Mouse (Mus musculus) liver, embryonic 13.5 days (tissue): Measurements from ENCODE around the gene Nomo1. TPM values are rescaled to one million over a fixed set of nuclear protein-coding genes. Genes with fewer than 3 reads are reported as not detected.

ENCODE experiments used
- ATAC-seq: fragments of 200-750 bp; cut with Nextera tagmentation; 2 replicates; pipeline ENCODE4 v1.8.0; 2017; ENCODE audit warnings: low read depth, mild to moderate bottlenecking, moderate number of reproducible peaks, moderate library complexity
- DNase-seq: peaks from one replicate; pipeline ENCODE4 v3.0.0; 2022
- H3K27ac ChIP-seq: fragments of 300-500 bp; sonication (generic); 2 replicates; pipeline ENCODE4 v1.5.1; 2015; ENCODE audit warnings: moderate library complexity, mild to moderate bottlenecking, inconsistent platforms
- H3K27me3 ChIP-seq: fragments of 300-500 bp; sonication (generic); 2 replicates; pipeline ENCODE4 v1.6.1; 2015; ENCODE audit warnings: mild to moderate bottlenecking, inconsistent platforms
- H3K36me3 ChIP-seq: fragments of 300-500 bp; sonication (generic); 2 replicates; pipeline ENCODE4 v1.6.1; 2015; ENCODE audit warnings: mild to moderate bottlenecking, inconsistent platforms
- H3K4me1 ChIP-seq: fragments of 300-500 bp; sonication (generic); replicated peaks from 2 replicates; pipeline ENCODE4 v1.6.1; 2015; ENCODE audit warnings: inconsistent platforms
- H3K4me2 ChIP-seq: fragments of 300-500 bp; sonication (generic); 2 replicates; pipeline ENCODE4 v1.6.1; 2015; ENCODE audit warnings: inconsistent platforms, mild to moderate bottlenecking, moderate library complexity
- H3K4me3 ChIP-seq: fragments of 300-500 bp; sonication (generic); replicated peaks from 2 replicates; pipeline ENCODE4 v1.5.1; 2015; ENCODE audit warnings: mild to moderate bottlenecking, inconsistent platforms
- H3K9ac ChIP-seq: fragments of 300-500 bp; sonication (generic); 2 replicates; pipeline ENCODE4 v1.6.1; 2015; ENCODE audit warnings: mild to moderate bottlenecking, inconsistent platforms
- H3K9me3 ChIP-seq: fragments of 300-500 bp; sonication (generic); replicated peaks from 2 replicates; pipeline ENCODE4 v1.6.1; 2016; ENCODE audit warnings: inconsistent platforms
- WGBS: fragments of 180-500 bp; shearing (Covaris S2); methylation state at CpG from one replicate; pipeline ENCODE4 v1.1.7; 2015; ENCODE audit not compliant: insufficient replicate concordance; 5-methylcytosine and 5-hydroxymethylcytosine counted together
- polyA plus RNA-seq: library from polyadenylated mRNA; unstranded; fragments of >200 nt; fragmentation: Nextera tagmentation; extraction: Ambion mirVana; gene quantifications from 2 replicates; pipeline ENCODE4 v1.2.1, GENCODE M21; 2015

Gene Nomo1
- polyA plus RNA-seq, 1 experiment from 2014 or later, result 30.8 TPM

GRCm38 (mm10) chr7:46045882-46046281 lies 12.4 kb downstream of the Nomo1 start:
- Histone ChIP-seq H3K4me1 (no peaks in the 10 kb centered on the region), H3K9me3 (no peaks in the 10 kb centered on the region), H3K9ac (no peak overlapping the region), H3K36me3 (peaks cover 90% of the 10 kb centered on the region), H3K27me3 (no peaks in the 10 kb centered on the region), H3K27ac (no peak overlapping the region), H3K4me3 (no peak overlapping the region), H3K4me2 (no peak overlapping the region)
- no peak for ATAC-seq
- WGBS, result 59% methylated on average over 11 of the region's 11 CpGs
- no peak for DNase-seq

GRCm38 (mm10) chr7:46047873-46048562 lies 14.5 kb downstream of the Nomo1 start:
- Histone ChIP-seq H3K9me3 (no peaks in the 10 kb centered on the region), H3K27ac (no peak overlapping the region), H3K4me2 (no peak overlapping the region), H3K4me1 (no peaks in the 10 kb centered on the region), H3K27me3 (no peaks in the 10 kb centered on the region), H3K36me3 (peaks cover 85% of the 10 kb centered on the region), H3K4me3 (no peak overlapping the region), H3K9ac (no peak overlapping the region)
- ATAC-seq (no peak), DNase-seq (no peak)
- 79% methylated on average over 13 of the region's 13 CpGs for WGBS

GRCm38 (mm10) chr7:46049981-46050380 lies 16.5 kb downstream of the Nomo1 start:
- DNase-seq (no peak), ATAC-seq (no peak)
- Histone ChIP-seq H3K27ac (no peak overlapping the region), H3K9ac (no peak overlapping the region), H3K9me3 (no peaks in the 10 kb centered on the region), H3K36me3 (peaks cover 85% of the 10 kb centered on the region), H3K4me2 (no peak overlapping the region), H3K4me3 (no peak overlapping the region), H3K4me1 (no peaks in the 10 kb centered on the region), H3K27me3 (no peaks in the 10 kb centered on the region)
- WGBS, result 80% methylated on average over 7 of the region's 7 CpGs

- no peaks in the 10 kb centered on the region for H3K27me3 ChIP-seq
- no peak overlapping the region for H3K4me3 ChIP-seq
- ATAC-seq (no peak), DNase-seq (no peak)
- H3K4me2 ChIP-seq, result no peak overlapping the region
- H3K4me1 ChIP-seq, result no peaks in the 10 kb centered on the region
- no peak overlapping the region for H3K9ac ChIP-seq
- 75% methylated on average over 4 of the region's 4 CpGs for WGBS
- H3K27ac ChIP-seq, result no peak overlapping the region
- peaks cover 87% of the 10 kb centered on the region for H3K36me3 ChIP-seq
- no peaks in the 10 kb centered on the region for H3K9me3 ChIP-seq
Observed at GRCm38 (mm10) chr7:46052161-46052821, 18.8 kb downstream of the Nomo1 start.

- Histone ChIP-seq H3K27ac (no peak overlapping the region), H3K4me2 (no peak overlapping the region), H3K4me3 (no peak overlapping the region), H3K27me3 (no peaks in the 10 kb centered on the region), H3K4me1 (no peaks in the 10 kb centered on the region), H3K36me3 (peaks cover 88% of the 10 kb centered on the region), H3K9ac (no peak overlapping the region), H3K9me3 (no peaks in the 10 kb centered on the region)
- WGBS, result 77% methylated on average over 3 of the region's 3 CpGs
- ATAC-seq, result no peak
- no peak for DNase-seq
Observed at GRCm38 (mm10) chr7:46053566-46053965, 20.1 kb downstream of the Nomo1 start.

GRCm38 (mm10) chr7:46058882-46059281 lies 25.4 kb downstream of the Nomo1 start:
- Histone ChIP-seq H3K4me1 (no peaks in the 10 kb centered on the region), H3K27ac (no peak overlapping the region), H3K27me3 (no peaks in the 10 kb centered on the region), H3K36me3 (peaks cover 99% of the 10 kb centered on the region), H3K4me2 (no peak overlapping the region), H3K9me3 (no peaks in the 10 kb centered on the region), H3K4me3 (no peak overlapping the region), H3K9ac (no peak overlapping the region)
- WGBS, result 81% methylated on average over 11 of the region's 11 CpGs
- ATAC-seq (no peak), DNase-seq (no peak)

- Histone ChIP-seq H3K27me3 (no peaks in the 10 kb centered on the region), H3K9ac (no peak overlapping the region), H3K27ac (no peak overlapping the region), H3K4me3 (no peak overlapping the region), H3K9me3 (no peaks in the 10 kb centered on the region), H3K4me2 (no peak overlapping the region), H3K36me3 (peaks cover 96% of the 10 kb centered on the region), H3K4me1 (no peaks in the 10 kb centered on the region)
- no peak for DNase-seq
- ATAC-seq, result no peak
- whole genome bisulfite sequencing, result 83% methylated on average over 8 of the region's 8 CpGs
Observed at GRCm38 (mm10) chr7:46060688-46061087, 27.2 kb downstream of the Nomo1 start.

- 85% methylated on average over 16 of the region's 16 CpGs for WGBS
- no peak overlapping the region for H3K4me3 ChIP-seq
- H3K9me3 ChIP-seq, result no peaks in the 10 kb centered on the region
- no peak overlapping the region for H3K27ac ChIP-seq
- H3K27me3 ChIP-seq, result no peaks in the 10 kb centered on the region
- ATAC-seq (no peak), DNase-seq (no peak)
- H3K4me2 ChIP-seq, result no peak overlapping the region
- H3K4me1 ChIP-seq, result no peaks in the 10 kb centered on the region
- H3K9ac ChIP-seq, result no peak overlapping the region
- peaks cover 96% of the 10 kb centered on the region for H3K36me3 ChIP-seq
Observed at GRCm38 (mm10) chr7:46061614-46062013, 28.1 kb downstream of the Nomo1 start.

GRCm38 (mm10) chr7:46063296-46063695 lies 29.8 kb downstream of the Nomo1 start:
- Histone ChIP-seq H3K9me3 (no peaks in the 10 kb centered on the region), H3K27me3 (no peaks in the 10 kb centered on the region), H3K4me2 (no peak overlapping the region), H3K27ac (no peak overlapping the region), H3K4me3 (no peak overlapping the region), H3K36me3 (peaks cover 96% of the 10 kb centered on the region), H3K9ac (no peak overlapping the region), H3K4me1 (no peaks in the 10 kb centered on the region)
- no peak for ATAC-seq
- WGBS, result 81% methylated on average over 6 of the region's 6 CpGs
- DNase-seq, result no peak

- H3K9ac ChIP-seq, result no peak overlapping the region
- no peaks in the 10 kb centered on the region for H3K27me3 ChIP-seq
- no peak overlapping the region for H3K4me3 ChIP-seq
- no peak for ATAC-seq
- no peaks in the 10 kb centered on the region for H3K9me3 ChIP-seq
- peaks cover 96% of the 10 kb centered on the region for H3K36me3 ChIP-seq
- no peak overlapping the region for H3K4me2 ChIP-seq
- WGBS, result 86% methylated on average over 8 of the region's 8 CpGs
- no peak overlapping the region for H3K27ac ChIP-seq
- DNase-seq, result no peak
- H3K4me1 ChIP-seq, result no peaks in the 10 kb centered on the region
Observed at GRCm38 (mm10) chr7:46068831-46069230, 35.3 kb downstream of the Nomo1 start.

GRCm38 (mm10) chr7:46076844-46077243 lies 43.3 kb downstream of the Nomo1 start:
- H3K36me3 ChIP-seq, result peaks cover 93% of the 10 kb centered on the region
- 67% methylated on average over 7 of the region's 7 CpGs for WGBS

GRCm38 (mm10) chr7:46077675-46078074 lies 44.2 kb downstream of the Nomo1 start:
- Histone ChIP-seq H3K27ac (no peak overlapping the region), H3K27me3 (no peaks in the 10 kb centered on the region), H3K4me2 (no peak overlapping the region), H3K9ac (no peak overlapping the region), H3K9me3 (no peaks in the 10 kb centered on the region), H3K36me3 (peaks cover 93% of the 10 kb centered on the region), H3K4me1 (no peaks in the 10 kb centered on the region), H3K4me3 (no peak overlapping the region)
- DNase-seq (no peak), ATAC-seq (no peak)
- 85% methylated on average over 12 of the region's 12 CpGs for WGBS

More at GRCm38 (mm10) chr7:46076844-46077243, 43.3 kb downstream of the Nomo1 start:
- Histone ChIP-seq H3K27ac (no peak overlapping the region), H3K4me2 (no peak overlapping the region), H3K9ac (no peak overlapping the region), H3K4me1 (no peaks in the 10 kb centered on the region), H3K27me3 (no peaks in the 10 kb centered on the region), H3K4me3 (no peak overlapping the region), H3K9me3 (no peaks in the 10 kb centered on the region)
- no peak for ATAC-seq
- DNase-seq, result no peak
